Mouse (Mus musculus): ENCODE data around the gene Gm11238.
"Not testable (repeated sequence)": the region's sequence is repeated elsewhere in the genome, so short reads cannot be mapped to it uniquely, and the experiment has no call there.

Gene Gm11238

GRCm38 (mm10) chr4:73607581-73607980 lies at the start of gene Gm11238:
TSS of gene Gm11238 (plus strand) at chr4:73607881.
- not testable (repeated sequence) for DNase-seq (ENCODE audit: low read depth, low spot score)

- DNase-seq (ENCODE audit: low read depth, low spot score) = peak; percentile 28
These were observed 8.4 kb upstream of the Gm11238 start for GRCm38 (mm10) chr4:73599248-73599647.

GRCm38 (mm10) chr4:73622684-73623083 lies 15.0 kb downstream of the Gm11238 start, which contains the start of gene Gm11237:
TSS of gene Gm11237 (plus strand) at chr4:73622984.
- not testable (repeated sequence) for DNase-seq (ENCODE audit: low read depth, low spot score)

- not testable (repeated sequence) for DNase-seq (ENCODE audit: low read depth, low spot score)
These were observed 30.1 kb downstream of the Gm11238 start, which contains the start of gene Gm11236 for GRCm38 (mm10) chr4:73637821-73638220. TSS of gene Gm11236 (plus strand) at chr4:73638121.

GRCm38 (mm10) chr4:73661864-73662263 lies 54.2 kb downstream of the Gm11238 start:
- DNase-seq (ENCODE audit: low read depth, low spot score) = not testable (repeated sequence)

- DNase-seq (ENCODE audit: low read depth, low spot score) = not testable (repeated sequence)
These were observed 60.4 kb downstream of the Gm11238 start, which contains the start of gene Gm11239 for GRCm38 (mm10) chr4:73668054-73668453. TSS of gene Gm11239 (plus strand) at chr4:73668354.

- DNase-seq (ENCODE audit: low read depth, low spot score) = not testable (repeated sequence)
These were observed 75.5 kb downstream of the Gm11238 start, which contains the start of gene Gm428 for GRCm38 (mm10) chr4:73683216-73683615. TSS of gene Gm428 (plus strand) at chr4:73683516.

Data from telencephalon, adult 2 months (tissue).